Mouse (Mus musculus) spleen, adult 18-20 months (tissue): Measurements from ENCODE around the gene Pdcd4.

Experiments used
- DNase-seq, 2 experiments: peaks; one replicate each; pipeline ENCODE4 v3.0.0; 2022; ENCODE audit warnings: mixed read lengths in 2 of 2

Pdcd4 gene

GRCm38 (mm10) chr19:53872994-53873713 is 18.9 kb upstream of the Pdcd4 start:
- no peak for DNase-seq

- DNase-seq, result no peak
Measured at GRCm38 (mm10) chr19:53875246-53875645, 16.8 kb upstream of the Pdcd4 start.

- no peak for DNase-seq
Measured at GRCm38 (mm10) chr19:53877779-53878178, 14.3 kb upstream of the Pdcd4 start.

- DNase-seq, result no peak
Measured at GRCm38 (mm10) chr19:53880460-53880859, 11.6 kb upstream of the Pdcd4 start.

GRCm38 (mm10) chr19:53881786-53882185 is 10.2 kb upstream of the Pdcd4 start:
- no peak for DNase-seq

GRCm38 (mm10) chr19:53885450-53885849 is 6.6 kb upstream of the Pdcd4 start:
- DNase-seq, result no peak

GRCm38 (mm10) chr19:53886576-53887370 is 5.3 kb upstream of the Pdcd4 start:
- DNase-seq, result no peak

GRCm38 (mm10) chr19:53887822-53888221 is 4.2 kb upstream of the Pdcd4 start:
- DNase-seq, result no peak

GRCm38 (mm10) chr19:53888331-53888730 is 3.7 kb upstream of the Pdcd4 start:
- no peak for DNase-seq

GRCm38 (mm10) chr19:53889555-53889954 is 2.5 kb upstream of the Pdcd4 start:
- no peak for DNase-seq

GRCm38 (mm10) chr19:53890274-53890673 is 1.8 kb upstream of the Pdcd4 start:
- no peak for DNase-seq

- peak; percentile 57 to 66 for DNase-seq
Measured at GRCm38 (mm10) chr19:53890781-53891251, 1.2 kb upstream of the Pdcd4 start.

GRCm38 (mm10) chr19:53891569-53891968 is 462 bp upstream of the Pdcd4 start:
- no peak for DNase-seq

GRCm38 (mm10) chr19:53892838-53893359 is 868 bp downstream of the Pdcd4 start:
- no peak for DNase-seq

- peak; percentile 46 to 55 for DNase-seq
Measured at GRCm38 (mm10) chr19:53893711-53894171, 1.7 kb downstream of the Pdcd4 start.

GRCm38 (mm10) chr19:53894538-53895121 is 2.6 kb downstream of the Pdcd4 start:
- DNase-seq, result no peak

- DNase-seq, result no peak
Measured at GRCm38 (mm10) chr19:53898046-53898445, 6.0 kb downstream of the Pdcd4 start.

GRCm38 (mm10) chr19:53898498-53898897 is 6.5 kb downstream of the Pdcd4 start:
- no peak for DNase-seq

- no peak for DNase-seq
Measured at GRCm38 (mm10) chr19:53898970-53899900, 7.2 kb downstream of the Pdcd4 start.

GRCm38 (mm10) chr19:53899941-53900610 is 8.0 kb downstream of the Pdcd4 start:
- peak; percentile 40 to 57 for DNase-seq

- DNase-seq, result no peak
Measured at GRCm38 (mm10) chr19:53901931-53902738, 10.1 kb downstream of the Pdcd4 start.
